Mouse (Mus musculus) cerebellum, adult 9-10 months (tissue): ENCODE results near the gene Anapc2.
"Not testable (repeated sequence)": the region's sequence is repeated elsewhere in the genome, so short reads cannot be mapped to it uniquely, and the experiment has no call there.

Experiments
- DNase-seq: peaks from one replicate; pipeline ENCODE4 v3.0.0; 2022

The Anapc2 gene

GRCm38 (mm10) chr2:25241438-25241775 is 30.9 kb upstream of the Anapc2 start:
- DNase-seq: no peak

DNA sequence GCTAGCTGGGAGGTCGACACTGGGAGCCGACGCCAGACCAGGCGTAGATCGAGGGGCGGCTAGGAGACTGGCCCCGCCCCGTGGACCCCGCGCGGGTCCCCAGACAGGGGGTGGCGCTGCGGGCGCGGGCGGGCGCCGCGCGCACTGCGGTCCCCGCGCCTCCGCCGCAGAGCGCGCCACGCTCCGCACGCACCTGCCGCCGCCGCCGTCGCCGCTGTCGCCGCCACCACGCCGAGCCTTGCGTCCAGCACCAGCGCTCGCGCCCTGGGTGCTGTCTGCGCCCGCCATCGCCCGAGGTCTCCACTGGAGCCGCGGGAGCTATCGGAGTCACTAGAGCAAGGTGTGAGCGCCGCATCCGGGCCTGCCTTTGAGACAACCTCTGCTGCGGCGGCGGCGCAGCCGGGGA is 30.2 kb upstream of the Anapc2 start, which contains the start of the genes Rnf208 and Cysrt1:
Rnf208 (plus strand) TSS at position 155 of the 406 bp plus-strand sequence.
Cysrt1 (minus strand) TSS at position 352 of the 406 bp plus-strand sequence.
- no peak for DNase-seq

- DNase-seq: no peak
These were observed 28.9 kb upstream of the Anapc2 start for GRCm38 (mm10) chr2:25243342-25243741.

DNA sequence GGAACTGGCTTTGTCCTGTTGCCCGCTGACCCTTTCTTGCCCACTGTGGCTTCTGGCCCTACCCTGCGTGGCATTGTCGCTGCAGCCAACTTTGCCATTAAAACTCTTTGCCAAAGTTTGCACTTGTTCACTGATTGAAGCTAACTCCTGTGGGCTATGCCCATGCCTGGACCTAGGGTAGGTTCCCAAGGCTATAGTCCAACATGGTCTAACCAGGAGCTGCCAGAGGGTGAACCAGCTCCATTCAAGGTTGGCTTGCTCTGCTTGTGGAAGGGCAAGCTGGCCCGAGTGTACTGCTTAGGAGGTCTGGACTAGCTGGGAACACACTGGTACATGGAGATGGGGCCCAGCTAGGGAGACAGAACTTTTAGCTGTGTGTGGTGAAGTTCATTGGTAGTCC is 28.1 kb upstream of the Anapc2 start:
- DNase-seq: no peak

DNA sequence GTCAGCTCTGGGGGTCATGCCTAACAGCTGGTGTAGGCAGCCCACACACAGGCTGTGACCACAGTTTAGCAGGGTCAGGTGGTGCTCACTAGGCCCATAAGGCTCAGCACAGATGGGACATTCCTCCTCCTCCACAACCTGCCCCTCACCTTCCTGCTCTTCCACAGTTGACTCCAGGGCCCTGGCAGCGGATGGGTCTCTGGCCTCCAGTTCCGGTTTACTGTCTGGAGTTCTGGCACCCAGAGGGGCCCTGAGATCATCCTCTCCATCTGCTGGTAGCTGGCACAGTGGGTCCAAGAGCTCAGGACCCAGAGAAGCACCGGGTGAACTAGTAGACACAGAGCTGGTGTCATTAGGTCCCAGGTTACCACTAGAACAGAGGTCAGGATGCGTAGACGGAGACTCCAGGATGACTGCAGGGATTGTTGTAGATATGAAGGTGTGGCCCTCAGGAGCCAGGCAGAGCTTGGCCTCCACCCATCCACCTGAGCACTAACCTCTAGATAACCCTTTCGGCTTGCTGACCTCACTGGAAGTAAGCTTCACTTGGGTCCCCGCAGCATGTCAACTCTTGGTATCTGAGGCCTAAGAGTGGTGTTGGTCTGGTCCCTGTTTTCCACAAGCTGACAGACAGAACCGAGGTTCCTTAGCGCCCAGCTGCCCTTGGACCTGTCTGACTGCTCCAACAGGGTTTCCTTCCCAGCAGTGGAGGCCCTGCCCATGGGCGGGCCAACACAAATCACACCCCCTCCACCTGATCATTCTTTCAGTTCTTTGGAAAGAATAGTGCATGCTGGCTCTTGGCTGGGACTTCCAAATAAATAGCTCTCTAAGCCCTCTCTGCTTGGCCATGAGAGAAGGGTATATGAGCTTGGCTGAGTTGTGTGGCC is 25.9 kb upstream of the Anapc2 start, which contains the start of gene AL732309.1:
AL732309.1 (minus strand) TSS at position 681 of the 890 bp plus-strand sequence.
- DNase-seq: peak; percentile 69

DNA sequence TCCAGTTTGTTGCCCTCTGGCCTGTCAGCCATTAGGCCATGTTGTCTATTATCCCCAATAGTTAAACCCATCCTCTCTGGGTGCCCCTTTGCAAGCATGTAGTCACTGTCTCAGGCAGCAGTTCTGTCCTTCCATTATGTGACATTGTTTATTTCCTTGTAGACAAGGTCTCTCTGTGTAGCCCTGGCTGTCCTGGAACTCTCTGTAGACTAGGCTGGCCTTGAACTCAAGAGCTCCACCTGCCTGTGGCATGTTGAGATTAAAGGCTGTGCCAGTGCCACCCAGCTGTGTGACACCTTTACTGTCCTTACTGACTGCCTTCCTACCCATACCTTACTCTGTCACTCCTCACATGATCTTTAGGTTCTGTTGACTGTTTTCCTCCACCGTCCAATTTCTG is 19.9 kb upstream of the Anapc2 start:
- no peak for DNase-seq

DNA sequence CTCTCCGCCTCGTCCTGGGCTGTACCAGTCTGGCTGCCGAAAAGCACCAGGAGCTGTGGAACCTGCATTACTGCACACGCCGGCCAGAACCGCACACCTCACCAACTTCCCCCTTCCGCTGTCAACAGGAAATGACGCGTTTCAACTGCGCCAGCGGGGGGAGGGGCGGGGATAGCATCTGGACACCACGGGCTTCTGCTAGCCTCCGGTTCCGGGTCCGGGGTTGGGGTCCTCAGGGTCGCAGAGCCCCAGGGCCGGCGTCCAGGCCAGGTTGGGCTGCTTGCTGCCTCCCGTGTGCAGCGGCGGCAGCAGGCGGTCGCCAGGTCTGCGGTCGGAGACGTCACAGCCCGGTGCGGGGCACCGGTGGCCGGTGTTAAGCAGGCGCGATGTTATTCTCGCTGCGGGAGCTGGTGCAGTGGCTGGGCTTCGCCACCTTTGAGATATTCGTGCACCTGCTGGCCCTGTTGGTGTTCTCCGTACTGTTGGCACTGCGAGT is 16.9 kb upstream of the Anapc2 start, which contains the start of gene Tmem203:
Tmem203 (plus strand) TSS at position 156 of the 496 bp plus-strand sequence.
- DNase-seq: peak; percentile 81

- not testable (repeated sequence) for DNase-seq
These were observed 15.7 kb upstream of the Anapc2 start for GRCm38 (mm10) chr2:25256443-25257109.

DNA sequence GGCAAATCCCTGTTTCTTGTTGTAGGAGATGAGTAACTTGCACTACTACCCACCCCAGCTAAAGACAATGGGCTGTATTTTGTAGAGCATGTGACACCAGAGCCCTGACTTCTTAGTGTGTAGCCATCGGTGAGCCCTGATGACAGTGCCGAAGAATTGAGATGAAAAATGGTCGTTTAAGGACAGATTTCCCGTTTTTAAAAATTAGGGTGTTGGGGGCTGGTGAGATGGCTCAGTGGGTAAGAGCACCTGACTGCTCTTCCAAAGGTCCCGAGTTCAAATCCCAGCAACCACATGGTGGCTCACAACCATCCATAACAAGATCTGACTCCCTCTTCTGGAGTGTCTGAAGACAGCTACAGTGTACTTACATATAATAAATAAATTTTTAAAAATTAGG is 15.0 kb upstream of the Anapc2 start:
- DNase-seq: not testable (repeated sequence)

DNA sequence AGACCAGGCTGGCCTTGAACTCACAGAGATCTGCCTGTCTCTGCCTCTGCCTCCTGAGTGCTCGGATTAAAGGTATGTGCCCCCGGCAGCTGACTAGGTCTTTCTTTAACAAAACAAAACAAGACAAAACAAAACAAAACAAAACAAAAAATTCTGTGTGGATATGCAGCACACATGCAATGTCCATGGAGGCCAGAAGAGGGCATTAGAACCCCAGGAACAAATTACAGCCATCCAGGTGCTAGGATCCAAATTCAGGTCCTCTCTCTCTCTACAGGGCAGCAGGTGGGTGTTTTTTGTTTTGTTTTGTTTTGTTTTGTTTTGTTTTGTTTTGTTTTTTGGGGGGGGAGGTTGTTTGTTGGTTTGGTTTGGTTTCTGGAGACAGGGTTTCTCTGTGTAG is 13.4 kb upstream of the Anapc2 start:
- DNase-seq: no peak

DNA sequence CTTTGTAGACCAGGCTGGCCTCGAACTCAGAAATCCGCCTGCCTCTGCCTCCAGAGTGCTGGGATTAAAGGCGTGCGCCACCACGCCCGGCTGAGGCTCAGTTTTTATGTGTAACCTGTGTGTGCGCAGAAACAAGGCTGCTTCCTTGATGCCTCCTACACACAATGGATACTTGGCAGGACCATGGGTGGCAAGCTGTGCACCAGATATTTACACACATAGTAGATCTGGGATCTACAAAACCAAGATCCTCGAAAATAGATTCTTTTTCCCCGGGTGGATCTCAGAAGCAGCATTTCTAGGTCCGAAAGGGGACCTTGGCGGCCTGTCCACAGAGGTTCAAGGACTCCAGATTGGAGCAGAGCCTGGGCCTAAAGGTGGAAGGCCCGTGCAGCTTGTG is 10.4 kb upstream of the Anapc2 start:
- DNase-seq: no peak

DNA sequence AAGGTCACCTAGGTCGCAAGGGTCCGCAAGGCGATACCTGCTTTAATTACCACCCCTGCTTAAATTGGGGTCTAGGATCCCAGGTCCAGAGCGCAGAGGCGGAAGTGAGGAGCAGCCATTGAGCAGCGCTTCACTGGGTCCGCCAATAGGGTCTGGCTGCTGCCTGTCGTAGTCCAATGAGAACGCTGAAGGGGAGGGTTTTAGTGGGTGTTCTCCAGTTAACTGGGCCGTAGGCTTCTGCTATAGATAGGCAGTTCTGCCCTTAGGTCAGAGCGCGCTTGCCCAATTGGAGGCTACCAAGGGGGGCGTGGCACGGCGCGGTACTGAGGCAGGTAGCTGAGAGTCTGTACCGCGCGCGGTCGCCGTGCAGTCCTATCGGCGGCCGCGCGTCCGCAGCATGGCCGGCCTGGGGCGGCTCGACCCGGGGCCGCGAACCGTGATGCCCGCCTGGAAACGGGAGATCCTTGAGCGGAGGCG is 9.9 kb upstream of the Anapc2 start, which contains the start of gene Tprn:
Tprn (plus strand) TSS at position 328 of the 477 bp plus-strand sequence.
- peak; percentile 99 for DNase-seq

GRCm38 (mm10) chr2:25262795-25263622 is 9.3 kb upstream of the Anapc2 start:
- DNase-seq: peak; percentile 84

- peak; percentile 73 for DNase-seq
These were observed 8.5 kb upstream of the Anapc2 start for GRCm38 (mm10) chr2:25263623-25264285.

DNA sequence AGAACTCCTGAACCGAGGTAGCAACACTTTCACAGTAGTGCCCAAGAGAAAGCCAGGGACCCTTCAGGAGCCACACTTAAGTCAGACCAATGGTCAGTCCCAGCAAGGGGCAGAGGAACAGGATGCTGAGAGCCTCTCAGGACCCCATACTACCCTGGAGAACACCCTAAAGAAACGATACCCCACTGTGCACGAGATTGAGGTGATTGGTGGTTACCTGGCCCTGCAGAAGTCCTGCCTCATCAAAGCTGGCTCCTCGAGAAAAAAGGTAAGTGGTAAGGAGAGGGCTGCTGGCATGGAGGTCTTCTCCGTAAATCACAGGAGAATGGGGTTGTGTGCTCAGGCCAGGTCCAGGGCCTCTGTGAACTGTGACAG is 8.0 kb upstream of the Anapc2 start:
- peak; percentile 66 for DNase-seq

GRCm38 (mm10) chr2:25264851-25265250 is 7.4 kb upstream of the Anapc2 start:
- DNase-seq: peak; percentile 95

DNA sequence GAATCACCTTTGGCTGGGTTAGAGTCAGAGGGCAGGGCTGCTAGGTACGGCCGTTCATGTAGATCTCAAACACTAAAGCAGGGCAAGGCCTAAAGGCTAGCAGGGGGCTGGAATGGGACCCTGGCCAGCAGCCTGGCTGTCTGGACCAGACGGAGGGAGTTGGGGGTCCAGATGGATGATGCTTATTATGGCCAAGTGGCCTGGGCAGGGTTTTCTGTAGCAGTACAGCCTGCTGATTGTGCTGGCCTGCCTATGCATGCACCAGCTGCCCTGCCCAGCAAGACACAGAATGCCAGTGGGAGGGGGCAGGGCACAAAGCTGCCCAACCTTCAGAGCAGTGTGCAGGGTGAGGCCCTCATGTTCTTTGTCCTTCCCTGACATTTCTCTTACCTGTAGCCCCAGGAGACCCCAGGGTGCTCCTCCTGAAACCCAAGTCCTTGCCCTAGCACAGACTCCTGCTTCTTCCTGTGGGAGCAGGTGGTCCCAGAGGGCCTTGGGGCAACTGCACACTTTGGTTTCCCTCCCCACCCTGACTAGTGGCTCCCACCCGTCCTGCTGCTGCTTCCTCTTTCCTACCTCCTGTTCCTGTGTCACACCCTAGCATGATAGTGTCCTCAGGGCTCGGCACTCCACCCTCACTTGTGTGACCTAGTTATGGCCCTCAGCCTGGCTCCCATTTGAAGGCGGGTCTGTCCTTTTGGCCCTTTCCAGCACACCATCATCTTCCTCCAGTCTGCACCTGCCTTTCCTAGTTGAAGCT is 6.2 kb upstream of the Anapc2 start:
- DNase-seq: peak; percentile 99

GRCm38 (mm10) chr2:25266720-25267119 is 5.6 kb upstream of the Anapc2 start:
- DNase-seq: peak; percentile 86

DNA sequence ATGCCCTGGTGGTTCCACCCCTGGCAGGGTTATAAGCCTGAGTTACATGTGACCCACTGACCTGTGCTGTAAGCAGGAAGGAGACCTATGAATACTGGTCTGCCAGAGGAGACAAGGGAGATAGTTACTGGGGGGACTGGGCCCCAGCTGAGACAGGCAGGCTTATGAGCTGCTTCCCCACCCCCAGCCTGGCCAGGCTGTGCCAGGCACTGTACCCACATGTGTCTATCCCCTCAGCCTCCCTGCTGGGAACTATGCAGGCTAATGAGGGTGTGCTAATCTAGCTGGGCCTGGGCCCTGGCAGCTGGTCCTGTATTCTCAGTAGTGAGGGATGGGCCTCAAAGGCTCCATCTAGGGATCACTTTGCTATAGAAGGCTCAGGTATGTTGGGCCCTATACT is 5.0 kb upstream of the Anapc2 start:
- peak; percentile 69 for DNase-seq

- peak; percentile 68 for DNase-seq
These were observed 4.5 kb upstream of the Anapc2 start for GRCm38 (mm10) chr2:25267746-25268309.

- DNase-seq: no peak
These were observed 237 bp downstream of the Anapc2 start for GRCm38 (mm10) chr2:25272515-25272914.
